Mouse (Mus musculus) kidney, embryonic 16.5 days (tissue): ENCODE data around the gene Ddx39. TPM values are rescaled to one million over a fixed set of nuclear protein-coding genes. Genes with fewer than 3 reads are reported as not detected.

Source experiments
- ATAC-seq: fragments of 200-750 bp; cut with Nextera tagmentation; 2 replicates; pipeline ENCODE4 v1.8.0; 2017; ENCODE audit warnings: moderate TSS enrichment; ENCODE audit not compliant: low FRiP score, low TSS enrichment
- H3K27ac ChIP-seq: fragments of 300-500 bp; sonication (generic); 2 replicates; pipeline ENCODE4 v1.5.1; 2014; ENCODE audit warnings: low read length
- H3K27me3 ChIP-seq: fragments of 300-500 bp; sonication (generic); 2 replicates; pipeline ENCODE4 v1.6.1; 2014; ENCODE audit warnings: low read length, control low read depth, mixed read lengths; ENCODE audit not compliant: insufficient read depth
- H3K36me3 ChIP-seq: fragments of 300-500 bp; sonication (generic); 2 replicates; pipeline ENCODE4 v1.6.1; 2014; ENCODE audit warnings: low read length, control low read depth, mixed read lengths; ENCODE audit not compliant: insufficient read depth
- H3K4me1 ChIP-seq: fragments of 300-500 bp; sonication (generic); 2 replicates; pipeline ENCODE4 v1.6.1; 2014; ENCODE audit warnings: low read length, control low read depth, mixed read lengths; ENCODE audit not compliant: insufficient read depth
- H3K4me2 ChIP-seq: fragments of 300-500 bp; sonication (generic); replicated peaks from 2 replicates; pipeline ENCODE4 v1.6.1; 2014; ENCODE audit warnings: low read depth, low read length
- H3K4me3 ChIP-seq: fragments of 300-500 bp; sonication (generic); 2 replicates; pipeline ENCODE4 v1.5.1; 2014; ENCODE audit warnings: mild to moderate bottlenecking, low read length
- H3K9ac ChIP-seq: fragments of 300-500 bp; sonication (generic); replicated peaks from 2 replicates; pipeline ENCODE4 v1.6.1; 2014; ENCODE audit warnings: low read length
- H3K9me3 ChIP-seq: fragments of 300-500 bp; sonication (generic); 2 replicates; pipeline ENCODE4 v1.6.1; 2016; ENCODE audit warnings: low read length, control low read depth
- WGBS: fragments of 180-500 bp; shearing (Covaris S2); extraction: QIAGEN DNeasy Blood & Tissue Kit; methylation state at CpG from one replicate; pipeline ENCODE4 v1.1.7; 2014; 5-methylcytosine and 5-hydroxymethylcytosine counted together
- polyA plus RNA-seq: library from polyadenylated mRNA; unstranded; fragments of >200 nt; fragmentation: Nextera tagmentation; extraction: Ambion mirVana; gene quantifications from 2 replicates; pipeline ENCODE4 v1.2.1, GENCODE M21; 2015

The Ddx39 gene
- 197 and 211 TPM in 2 replicates for polyA plus RNA-seq

DNA sequence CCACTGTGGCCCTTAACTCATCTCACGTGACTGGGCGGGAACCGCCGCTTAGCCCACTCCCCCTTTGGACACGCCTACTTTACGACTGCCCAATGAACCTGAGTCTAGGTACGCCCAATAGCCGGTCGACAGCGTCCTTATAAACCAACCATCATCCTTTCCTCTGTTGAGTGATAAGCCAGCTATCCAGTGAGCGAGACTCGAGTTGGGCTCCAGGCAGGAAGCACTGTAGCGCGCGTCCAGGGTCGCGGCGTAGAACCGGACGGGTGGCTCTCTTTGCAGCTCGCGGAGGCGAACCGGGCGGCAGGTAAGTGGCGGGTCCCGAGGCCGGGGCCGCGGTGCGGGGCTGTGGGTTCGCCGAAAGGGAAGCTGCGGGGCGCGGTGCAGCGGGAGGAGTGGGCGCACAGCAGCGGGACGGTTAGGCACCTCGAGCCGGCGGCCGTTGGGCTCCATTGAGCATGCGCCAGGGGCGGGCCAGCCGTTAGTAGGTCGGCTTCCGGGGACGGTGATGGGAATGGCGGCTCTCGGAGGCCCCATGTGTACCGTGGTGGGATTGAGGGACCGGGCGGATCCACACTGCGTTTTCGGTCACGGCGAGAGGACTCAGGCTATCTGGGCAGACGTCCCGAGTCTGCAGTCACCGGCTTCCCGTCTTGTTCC, at the start of gene Ddx39:
Gene Ddx39, plus strand, starts transcription at position 147 of the 660 bp plus-strand sequence.
- H3K9ac ChIP-seq: peak within 1 kb of the TSS; percentile 94
- under 1% methylated on average over 63 of the region's 63 CpGs for WGBS
- ATAC-seq: peak; percentile 100

DNA sequence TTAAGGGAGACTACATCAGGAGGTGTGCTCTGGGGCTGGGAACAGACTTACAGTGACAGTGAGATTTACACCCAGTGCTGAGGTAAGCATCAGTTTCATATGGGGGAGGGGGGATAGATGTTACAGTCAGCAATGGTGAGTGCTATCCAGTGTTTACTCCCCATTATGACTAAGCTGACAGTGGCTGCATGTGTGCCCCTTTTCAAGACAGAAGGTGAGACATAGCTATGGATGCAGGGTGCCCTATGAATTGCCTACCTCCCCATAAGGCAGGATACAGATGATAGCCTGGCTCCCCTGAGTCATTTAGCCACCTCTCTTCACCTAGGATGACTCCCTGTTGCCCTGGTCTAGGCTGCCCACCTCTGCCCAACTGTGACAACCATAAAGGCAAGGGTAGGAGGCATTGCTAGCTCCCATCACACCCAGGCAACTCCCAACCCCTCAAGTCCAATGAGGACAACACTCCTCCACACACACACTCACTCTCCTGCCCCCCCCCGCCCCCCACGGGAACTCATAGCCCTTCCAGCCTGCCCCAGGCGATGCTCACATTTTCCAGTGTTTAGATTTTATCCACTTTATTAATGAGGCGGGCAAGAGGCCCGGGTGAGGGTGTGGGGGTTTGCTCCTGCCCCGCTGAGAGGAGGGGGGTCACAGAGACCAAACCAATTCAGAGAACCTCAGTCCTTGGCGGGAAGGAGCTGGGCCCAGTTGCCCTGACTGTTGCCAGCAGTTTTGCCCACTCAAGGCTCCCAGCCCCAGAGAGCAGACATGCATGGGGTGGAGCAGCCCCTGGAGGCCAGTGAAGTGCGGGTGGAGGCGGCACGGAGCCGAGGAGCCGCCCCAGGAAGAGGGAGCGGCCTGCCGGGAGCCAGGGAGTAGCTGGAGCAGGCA, 48.8 kb upstream of the Ddx39 start, which contains the start of gene Ptger1:
Gene Ptger1, plus strand, starts transcription at position 710 of the 897 bp plus-strand sequence.
- Histone ChIP-seq H3K9ac (peak within 1 kb of the TSS; percentile 12), H3K4me3 (peak within 1 kb of the TSS; percentile 8; the same call in 1 of the 2 replicates), H3K4me1 (peaks cover 71% of the 10 kb centered on the region), H3K36me3 (peaks cover 20% of the 10 kb centered on the region), H3K27me3 (no peaks in the 10 kb centered on the region), H3K27ac (peak within 1 kb of the TSS; percentile 87), H3K4me2 (peak within 1 kb of the TSS; percentile 33), H3K9me3 (no peaks in the 10 kb centered on the region)
- WGBS: 10% methylated on average over 14 of the region's 14 CpGs
- peak; percentile 24 for ATAC-seq

More for the DNA sequence above, at the start of gene Ddx39:
- peak within 1 kb of the TSS; percentile 92 for H3K4me2 ChIP-seq
- H3K9me3 ChIP-seq: no peaks in the 10 kb centered on the region
- peak within 1 kb of the TSS; percentile 91 for H3K27ac ChIP-seq
- H3K36me3 ChIP-seq: peaks cover 6% of the 10 kb centered on the region; the same call in 1 of the 2 replicates
- peaks cover 11% of the 10 kb centered on the region for H3K4me1 ChIP-seq
- peak within 1 kb of the TSS; percentile 76 for H3K4me3 ChIP-seq
- H3K27me3 ChIP-seq: no peaks in the 10 kb centered on the region

DNA sequence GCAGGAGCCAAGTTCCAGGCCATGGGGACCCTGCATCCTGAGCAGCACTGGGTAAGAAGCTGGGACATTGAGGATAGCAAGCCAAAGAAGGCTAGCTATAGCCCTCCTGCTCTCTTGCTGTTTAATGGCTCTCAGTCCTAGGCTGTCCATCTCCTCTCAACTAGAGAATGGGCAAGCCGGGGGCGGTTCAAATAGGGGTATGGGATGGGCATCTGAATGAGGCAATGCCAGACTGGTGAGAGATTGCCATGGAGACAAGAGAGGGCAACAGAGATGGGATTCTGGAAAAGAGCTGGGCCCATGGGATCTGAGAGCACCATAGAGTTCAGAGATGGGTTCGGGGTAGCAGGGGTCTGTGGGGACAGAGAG, 48.1 kb upstream of the Ddx39 start:
- H3K4me3 ChIP-seq: peak overlapping the region; percentile 8; the same call in 1 of the 2 replicates
- 94% methylated on average over 3 of the region's 3 CpGs for WGBS
- H3K27ac ChIP-seq: peak overlapping the region; percentile 87
- peak overlapping the region; percentile 33 for H3K4me2 ChIP-seq
- peaks cover 65% of the 10 kb centered on the region for H3K4me1 ChIP-seq
- no peaks in the 10 kb centered on the region for H3K9me3 ChIP-seq
- H3K9ac ChIP-seq: peak overlapping the region; percentile 12; the same call in 1 of the 2 replicates
- no peaks in the 10 kb centered on the region for H3K27me3 ChIP-seq
- peak; percentile 3; the same call in 1 of the 2 replicates for ATAC-seq
- H3K36me3 ChIP-seq: peaks cover 26% of the 10 kb centered on the region

DNA sequence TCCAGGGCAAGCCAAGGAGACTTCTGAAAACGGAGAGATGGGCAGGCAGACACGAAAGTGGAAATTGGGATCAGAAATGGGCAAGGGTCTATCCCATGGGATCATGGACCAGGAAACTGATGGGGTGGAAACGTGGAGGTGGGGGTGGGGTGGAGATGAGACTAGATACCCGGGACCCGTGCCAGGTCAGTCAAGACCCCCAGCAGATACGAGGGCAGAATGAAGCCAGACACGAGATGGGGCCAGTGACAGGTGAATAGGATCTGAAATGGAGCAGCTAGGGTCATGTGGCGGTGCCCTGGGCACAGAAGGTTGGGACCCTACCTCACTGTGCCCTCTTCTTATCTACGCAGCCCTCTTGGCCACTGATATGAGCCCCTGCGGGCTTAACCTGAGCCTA, 47.5 kb upstream of the Ddx39 start:
- H3K4me2 ChIP-seq: peak overlapping the region; percentile 69

DNA sequence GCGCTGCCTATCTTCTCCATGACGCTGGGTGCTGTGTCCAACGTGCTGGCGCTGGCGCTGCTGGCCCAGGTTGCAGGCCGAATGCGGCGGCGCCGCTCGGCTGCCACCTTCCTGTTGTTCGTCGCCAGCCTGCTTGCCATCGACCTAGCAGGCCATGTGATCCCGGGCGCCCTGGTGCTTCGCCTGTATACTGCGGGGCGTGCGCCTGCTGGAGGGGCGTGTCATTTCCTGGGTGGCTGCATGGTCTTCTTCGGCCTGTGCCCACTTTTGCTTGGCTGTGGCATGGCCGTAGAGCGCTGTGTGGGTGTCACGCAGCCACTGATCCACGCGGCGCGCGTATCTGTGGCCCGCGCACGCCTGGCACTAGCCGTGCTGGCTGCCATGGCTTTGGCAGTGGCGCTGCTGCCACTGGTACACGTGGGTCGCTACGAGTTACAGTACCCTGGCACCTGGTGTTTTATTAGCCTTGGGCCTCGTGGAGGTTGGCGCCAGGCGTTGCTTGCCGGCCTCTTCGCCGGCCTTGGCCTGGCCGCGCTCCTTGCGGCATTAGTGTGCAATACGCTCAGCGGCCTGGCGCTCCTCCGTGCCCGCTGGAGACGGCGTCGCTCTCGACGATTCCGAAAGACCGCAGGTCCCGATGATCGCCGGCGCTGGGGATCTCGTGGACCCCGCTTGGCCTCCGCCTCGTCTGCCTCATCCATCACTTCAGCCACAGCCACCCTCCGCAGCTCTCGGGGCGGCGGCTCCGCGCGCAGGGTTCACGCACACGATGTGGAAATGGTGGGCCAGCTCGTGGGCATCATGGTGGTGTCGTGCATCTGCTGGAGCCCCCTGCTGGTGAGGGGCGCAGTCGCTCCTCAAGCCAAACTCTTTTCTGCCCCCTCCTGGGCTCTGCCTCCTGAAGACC, 46.7 kb upstream of the Ddx39 start:
- no peaks in the 10 kb centered on the region for H3K27me3 ChIP-seq
- 0 out of 2 replicates have a peak overlapping the region, but pooled peaks have one; percentile 13 for H3K27ac ChIP-seq
- WGBS: 23% methylated on average over 79 of the region's 80 CpGs
- H3K4me3 ChIP-seq: peak overlapping the region; percentile 43
- H3K4me1 ChIP-seq: peaks cover 51% of the 10 kb centered on the region
- H3K36me3 ChIP-seq: peaks cover 33% of the 10 kb centered on the region
- no peaks in the 10 kb centered on the region for H3K9me3 ChIP-seq
- peak overlapping the region; percentile 69 for H3K4me2 ChIP-seq
- peak; percentile 22; the same call in 1 of the 2 replicates for ATAC-seq
- peak overlapping the region; percentile 68 for H3K9ac ChIP-seq

More for the DNA sequence above, 47.5 kb upstream of the Ddx39 start:
- peaks cover 28% of the 10 kb centered on the region for H3K36me3 ChIP-seq
- no peak overlapping the region for H3K27ac ChIP-seq
- peak overlapping the region; percentile 68; the same call in 1 of the 2 replicates for H3K9ac ChIP-seq
- H3K4me1 ChIP-seq: peaks cover 58% of the 10 kb centered on the region
- no peaks in the 10 kb centered on the region for H3K27me3 ChIP-seq
- 0 out of 2 replicates have a peak overlapping the region, but pooled peaks have one; percentile 43 for H3K4me3 ChIP-seq
- no peak for ATAC-seq
- WGBS: 81% methylated on average over 10 of the region's 10 CpGs
- H3K9me3 ChIP-seq: no peaks in the 10 kb centered on the region

DNA sequence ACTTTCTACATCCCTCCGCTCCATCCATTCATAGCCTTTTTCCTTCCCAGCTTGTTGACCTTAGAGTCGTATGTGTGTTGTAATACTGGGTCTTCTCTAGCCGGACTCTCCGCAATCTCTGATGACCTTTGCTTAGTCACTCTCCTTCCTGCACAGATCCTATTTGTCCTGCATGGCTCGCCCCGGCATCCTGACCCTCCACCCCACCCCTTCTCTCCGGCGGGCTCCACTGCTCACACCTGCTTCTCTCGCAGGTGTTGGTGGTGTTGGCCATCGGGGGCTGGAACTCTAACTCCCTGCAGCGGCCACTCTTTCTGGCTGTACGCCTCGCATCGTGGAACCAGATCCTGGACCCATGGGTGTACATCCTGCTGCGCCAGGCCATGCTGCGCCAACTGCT, 46.0 kb upstream of the Ddx39 start:
- Histone ChIP-seq H3K4me1 (peaks cover 45% of the 10 kb centered on the region), H3K4me3 (peak overlapping the region; percentile 43; the same call in 1 of the 2 replicates), H3K36me3 (peaks cover 31% of the 10 kb centered on the region), H3K27me3 (no peaks in the 10 kb centered on the region), H3K4me2 (peak overlapping the region; percentile 69; the same call in 1 of the 2 replicates), H3K9ac (no peak overlapping the region), H3K9me3 (no peaks in the 10 kb centered on the region), H3K27ac (no peak overlapping the region)
- no peak for ATAC-seq
- WGBS: 70% methylated on average over 16 of the region's 16 CpGs

DNA sequence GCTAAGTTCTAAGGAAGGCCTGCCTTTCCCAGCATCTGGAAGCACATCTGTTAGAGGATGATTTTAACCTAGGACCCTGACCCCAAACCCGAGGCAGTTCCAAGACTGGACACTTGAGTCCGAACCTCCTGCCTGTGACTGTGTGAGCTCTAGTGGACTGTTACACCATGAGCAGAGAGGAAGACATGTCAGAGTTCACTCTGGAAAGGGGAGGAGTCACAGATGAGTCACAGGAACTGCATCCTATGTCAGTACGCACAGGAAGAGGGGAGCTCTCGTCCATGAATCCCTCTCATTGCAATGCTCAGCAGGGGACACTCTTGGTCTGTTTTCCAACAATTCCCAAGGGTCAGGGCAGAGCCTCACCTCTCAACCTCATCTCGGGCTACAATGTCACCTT, 42.0 kb upstream of the Ddx39 start:
- no peaks in the 10 kb centered on the region for H3K27me3 ChIP-seq
- H3K4me1 ChIP-seq: peaks cover 7% of the 10 kb centered on the region
- 46% methylated on average over 5 of the region's 5 CpGs for WGBS
- no peak overlapping the region for H3K4me3 ChIP-seq
- H3K27ac ChIP-seq: no peak overlapping the region
- no peak for ATAC-seq
- no peak overlapping the region for H3K4me2 ChIP-seq
- H3K9me3 ChIP-seq: no peaks in the 10 kb centered on the region
- H3K36me3 ChIP-seq: peaks cover 44% of the 10 kb centered on the region
- H3K9ac ChIP-seq: no peak overlapping the region

DNA sequence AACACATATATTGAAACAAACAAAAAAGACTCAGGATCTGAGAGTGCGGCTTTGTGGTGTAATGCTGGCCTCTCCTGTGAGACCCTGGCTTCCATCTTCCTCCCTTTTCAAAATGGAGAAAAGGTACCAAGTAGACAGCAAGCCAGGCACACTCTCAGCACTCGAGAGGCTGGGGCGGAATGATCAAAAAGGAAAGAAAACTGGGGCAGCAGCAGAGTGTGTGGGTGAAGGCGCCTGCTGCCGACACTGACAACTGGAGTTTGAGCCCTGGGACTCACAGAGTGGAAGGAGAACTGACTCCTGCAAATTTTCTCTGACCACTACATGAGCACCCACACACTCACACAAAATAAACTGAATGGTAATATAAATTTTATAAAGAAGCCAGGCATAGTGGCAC, 40.5 kb upstream of the Ddx39 start:
- no peak overlapping the region for H3K4me2 ChIP-seq
- peaks cover 56% of the 10 kb centered on the region for H3K36me3 ChIP-seq
- WGBS: 90% methylated on average over 5 of the region's 5 CpGs

DNA sequence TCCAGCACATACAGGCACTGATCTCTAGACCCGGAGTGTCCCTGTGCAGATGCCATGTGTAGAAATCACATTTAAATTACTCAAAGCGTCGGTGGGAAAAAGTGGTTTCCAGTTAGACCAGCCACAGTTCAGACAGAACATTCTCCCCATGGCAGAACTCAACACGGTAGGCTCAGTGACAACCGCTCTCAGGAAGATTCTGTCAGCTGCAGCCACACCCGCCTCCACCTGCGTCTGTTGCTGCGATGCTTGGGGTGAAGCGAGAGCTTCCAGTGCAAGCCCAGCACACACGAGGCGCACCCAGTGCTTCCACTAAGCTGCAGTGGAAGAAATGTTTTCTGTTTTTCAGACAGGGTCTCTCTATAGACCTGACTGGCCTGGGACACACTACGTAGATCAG, 35.1 kb upstream of the Ddx39 start:
- no peak for ATAC-seq
- Histone ChIP-seq H3K4me3 (no peak overlapping the region), H3K4me2 (no peak overlapping the region), H3K4me1 (0 out of 2 replicates have a peak, but pooled peaks cover 7% of the 10 kb centered on the region), H3K9ac (no peak overlapping the region), H3K27me3 (no peaks in the 10 kb centered on the region), H3K27ac (no peak overlapping the region), H3K36me3 (peaks cover 52% of the 10 kb centered on the region), H3K9me3 (no peaks in the 10 kb centered on the region)
- WGBS: 94% methylated on average over 12 of the region's 12 CpGs

More for the DNA sequence above, 40.5 kb upstream of the Ddx39 start:
- H3K4me3 ChIP-seq: no peak overlapping the region
- H3K27ac ChIP-seq: no peak overlapping the region
- no peaks in the 10 kb centered on the region for H3K9me3 ChIP-seq
- H3K9ac ChIP-seq: no peak overlapping the region
- no peaks in the 10 kb centered on the region for H3K27me3 ChIP-seq
- ATAC-seq: no peak
- no peaks in the 10 kb centered on the region for H3K4me1 ChIP-seq
